Mouse (Mus musculus): ENCODE measurements around the gene Fer.

The Fer gene

DNA sequence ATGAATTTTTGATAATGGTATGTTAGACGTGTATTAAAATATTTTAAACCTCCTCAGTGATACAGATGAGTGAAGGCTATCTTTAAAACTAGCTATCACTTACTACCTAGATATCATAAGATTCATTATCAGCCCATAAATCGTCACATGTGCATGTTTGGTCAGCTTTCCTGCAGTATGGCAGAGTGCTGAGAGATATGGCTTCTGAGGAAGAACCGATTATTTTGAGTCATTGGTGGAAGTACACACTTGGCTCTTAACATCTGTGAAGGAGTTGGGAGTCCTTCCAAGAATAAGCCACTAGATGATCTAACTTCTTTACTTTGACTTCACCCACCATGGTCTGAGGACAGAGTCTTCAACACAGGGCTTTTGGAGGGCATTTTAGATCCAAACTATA lies 117.3 kb downstream of the Fer start:
- no peak for DNase-seq

DNA sequence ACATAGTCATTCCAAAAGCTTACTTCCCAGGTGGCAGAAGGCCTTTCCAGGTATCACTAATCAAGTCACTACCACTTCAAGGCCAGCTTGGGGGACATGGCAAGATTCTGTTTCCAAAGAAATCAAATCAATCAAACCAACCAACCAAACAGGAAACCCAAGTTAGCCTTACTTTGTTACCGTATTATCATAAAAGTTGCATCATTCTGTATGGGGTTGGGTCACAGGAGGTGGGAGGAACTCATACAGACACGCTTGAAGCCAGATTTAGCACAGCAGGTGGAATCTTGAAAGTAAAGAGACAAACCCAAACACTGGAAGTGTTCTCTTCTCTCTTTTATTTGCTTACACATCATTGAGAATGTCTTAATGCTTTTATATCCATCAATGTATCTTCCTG lies 125.8 kb downstream of the Fer start:
- DNase-seq, result no peak

- DNase-seq, result no peak
These were observed 128.3 kb downstream of the Fer start for GRCm38 (mm10) chr17:63991160-63991559.

- DNase-seq, result no peak
These were observed 133.1 kb downstream of the Fer start for GRCm38 (mm10) chr17:63995921-63996320.

- DNase-seq, result no peak
These were observed 134.8 kb downstream of the Fer start for GRCm38 (mm10) chr17:63997643-63998042.

DNA sequence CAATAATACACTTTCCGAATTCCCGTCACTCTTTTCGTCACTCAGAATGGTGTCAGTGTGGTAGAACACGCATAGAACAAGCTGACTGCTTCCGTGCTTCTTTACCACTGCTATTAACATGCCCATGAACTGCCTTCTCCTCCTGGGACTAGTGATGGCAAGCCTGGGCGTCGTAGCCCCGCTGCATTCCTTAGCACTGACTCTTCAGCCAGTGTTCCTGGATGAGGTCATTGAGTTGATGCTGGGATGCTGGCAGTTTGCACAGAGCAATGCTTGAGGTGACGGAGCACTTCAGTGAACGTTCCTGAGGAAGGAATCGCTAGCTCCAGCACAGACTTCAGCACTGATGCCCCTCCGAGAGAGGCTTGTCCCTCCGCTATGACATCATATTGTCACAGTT lies 140.6 kb downstream of the Fer start:
- no peak for DNase-seq

- DNase-seq, result no peak
These were observed 142.8 kb downstream of the Fer start for GRCm38 (mm10) chr17:64005575-64006249.

GRCm38 (mm10) chr17:64016606-64017005 lies 153.7 kb downstream of the Fer start:
- DNase-seq, result no peak

GRCm38 (mm10) chr17:64018240-64018639 lies 155.4 kb downstream of the Fer start:
- DNase-seq, result no peak

DNA sequence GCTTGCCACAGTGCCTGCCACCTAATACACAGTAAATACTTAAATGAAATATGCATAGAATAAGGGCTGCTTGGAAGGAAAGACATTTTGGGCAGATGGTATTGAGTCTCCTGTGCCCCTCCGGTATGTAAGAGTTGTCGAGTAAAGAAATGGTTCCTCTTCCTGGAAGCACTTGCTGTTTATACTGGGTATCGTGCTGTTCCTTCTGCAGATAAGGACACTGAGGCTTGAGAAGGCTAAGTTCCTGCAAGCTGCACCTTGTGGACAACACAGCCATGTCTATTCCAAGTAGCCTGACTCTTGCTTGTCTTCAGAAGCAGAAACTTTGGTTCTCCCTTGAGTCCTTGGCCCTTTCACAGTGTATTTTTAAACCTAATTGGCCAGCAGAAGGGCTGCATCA lies 156.0 kb downstream of the Fer start:
- no peak for DNase-seq

DNA sequence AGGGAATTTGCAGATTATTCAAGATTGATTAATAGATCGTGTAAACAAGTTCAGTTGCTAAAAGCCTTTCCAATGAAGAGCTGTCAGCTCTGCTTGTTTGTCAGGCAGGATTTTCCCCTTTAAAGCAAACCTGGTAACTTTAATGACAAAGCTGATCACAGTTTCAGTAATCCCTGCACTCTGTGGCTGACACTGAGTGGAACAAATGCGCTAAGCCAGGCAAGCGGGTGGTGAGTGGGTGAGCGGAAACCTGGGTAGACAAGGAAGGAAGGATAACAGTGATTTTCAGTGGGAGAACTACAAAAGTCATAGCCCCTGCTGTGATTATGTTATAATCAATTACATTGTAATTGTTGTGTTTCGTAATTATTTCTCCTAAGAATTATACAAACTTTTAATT lies 156.8 kb downstream of the Fer start:
- DNase-seq, result peak; percentile 17

- no peak for DNase-seq
These were observed 163.6 kb downstream of the Fer start for GRCm38 (mm10) chr17:64026485-64026884.

- no peak for DNase-seq
These were observed 178.9 kb downstream of the Fer start for GRCm38 (mm10) chr17:64041771-64042170.

- peak; percentile 88 for DNase-seq
These were observed 182.5 kb downstream of the Fer start for GRCm38 (mm10) chr17:64045326-64045725.

DNA sequence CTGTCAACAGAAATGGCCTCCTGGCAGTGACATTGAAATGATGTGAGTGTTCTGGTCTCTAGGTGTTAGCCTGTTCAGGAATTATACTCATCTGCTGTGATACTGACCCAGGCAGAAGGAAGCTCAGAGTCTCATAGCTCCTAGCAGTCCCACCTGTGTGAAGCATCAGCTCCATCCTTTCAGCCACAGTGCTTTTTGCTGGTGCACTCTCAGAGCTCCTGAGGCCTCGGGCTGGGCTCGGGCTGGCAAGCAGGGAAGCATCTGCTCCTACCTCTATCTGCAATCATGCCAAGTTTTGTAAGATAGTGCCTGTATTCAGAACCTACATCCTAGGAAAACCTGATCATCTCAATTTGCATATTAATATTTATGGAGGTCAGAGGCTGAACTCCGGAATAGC lies 183.7 kb downstream of the Fer start:
- no peak for DNase-seq

GRCm38 (mm10) chr17:64050911-64051310 lies 188.0 kb downstream of the Fer start:
- DNase-seq, result no peak

DNA sequence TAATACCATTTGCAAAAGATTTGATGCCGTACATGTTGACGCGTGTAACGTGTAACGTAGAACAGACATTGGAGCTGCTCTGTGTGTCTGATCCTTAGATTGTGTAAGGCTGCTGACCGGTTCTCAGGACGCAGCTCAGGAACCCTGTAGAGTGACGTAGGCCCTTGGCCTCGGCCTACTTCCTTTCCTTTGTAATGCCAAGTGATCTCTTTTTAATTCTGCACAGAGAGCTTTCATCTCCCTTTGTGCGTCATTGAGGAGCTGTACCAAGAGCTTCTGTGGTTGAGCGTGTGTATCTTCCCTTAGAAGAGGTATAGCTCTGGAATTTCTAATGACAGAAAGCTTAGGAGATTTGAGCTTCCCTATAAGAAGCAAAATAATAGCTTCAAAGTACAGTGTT lies 190.8 kb downstream of the Fer start:
- no peak for DNase-seq

GRCm38 (mm10) chr17:64060529-64060928 lies 197.7 kb downstream of the Fer start:
- DNase-seq, result no peak

- DNase-seq, result no peak
These were observed 202.4 kb downstream of the Fer start for GRCm38 (mm10) chr17:64065243-64065642.

DNA sequence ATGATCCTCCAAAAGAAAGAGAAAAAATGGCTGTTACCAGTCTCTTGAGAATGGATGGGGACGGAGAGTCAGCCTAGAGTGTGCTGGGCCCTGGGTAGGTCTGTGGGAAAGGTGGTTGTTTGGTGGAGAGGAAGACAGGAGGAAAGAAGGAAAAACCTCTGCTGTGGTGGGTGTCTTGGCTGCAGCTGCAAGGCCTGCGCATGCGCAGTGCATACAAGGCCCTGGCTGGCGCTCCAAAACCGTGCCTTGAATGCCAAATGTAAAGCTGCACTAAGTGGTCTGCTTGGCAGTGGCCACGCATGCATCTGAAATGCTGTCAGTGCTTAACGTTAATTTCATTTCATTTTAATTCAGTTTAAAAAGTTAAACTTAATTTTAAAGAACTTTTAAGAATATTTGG lies 214.5 kb downstream of the Fer start:
- DNase-seq, result no peak

GRCm38 (mm10) chr17:64084751-64085150 lies 221.9 kb downstream of the Fer start:
- DNase-seq, result no peak

GRCm38 (mm10) chr17:64085493-64085892 lies 222.6 kb downstream of the Fer start:
- peak; percentile 24 for DNase-seq

DNA sequence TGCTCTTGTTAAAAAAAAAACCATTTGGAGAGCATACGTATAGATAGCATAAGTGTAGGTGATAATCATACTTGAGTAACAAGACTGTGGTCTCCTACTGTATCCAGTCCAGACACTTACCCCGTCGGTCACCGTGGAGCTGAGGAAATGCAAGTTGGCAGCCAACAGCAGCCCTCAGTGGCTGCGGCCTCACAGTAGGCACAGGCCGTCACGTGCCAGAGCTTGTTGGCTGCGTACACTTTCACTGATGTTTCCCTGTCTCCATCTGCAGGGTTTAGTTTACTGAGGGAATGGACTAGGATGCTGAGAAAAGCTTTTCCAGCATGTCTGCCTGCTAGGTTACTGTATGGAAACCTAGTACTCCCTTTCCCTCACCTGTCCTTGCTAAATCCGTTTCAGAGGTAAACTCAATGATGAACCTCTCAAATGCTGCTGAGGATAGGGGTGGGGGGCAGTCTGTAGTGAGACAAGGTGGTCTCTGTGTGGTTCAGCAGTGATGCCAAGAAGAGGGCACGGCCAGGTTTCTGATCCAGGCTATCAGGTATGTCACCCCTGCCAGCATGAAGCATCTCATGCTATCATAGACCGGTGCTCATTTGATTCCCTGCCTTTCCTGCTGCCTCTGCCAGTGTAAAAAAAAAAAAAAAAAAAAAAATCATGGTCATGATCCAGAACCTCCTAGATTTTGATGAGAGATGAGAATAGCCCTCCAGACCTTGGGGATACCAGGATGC lies 224.2 kb downstream of the Fer start:
- DNase-seq, result no peak

- no peak for DNase-seq
These were observed 225.0 kb downstream of the Fer start for GRCm38 (mm10) chr17:64087871-64088270.

GRCm38 (mm10) chr17:64093716-64094115 lies 230.9 kb downstream of the Fer start:
- no peak for DNase-seq

Data from right cerebral cortex, adult 18-20 months (tissue).